Mouse (Mus musculus): Measurements from ENCODE around the gene Fbxo6. TPM values are rescaled to one million over a fixed set of nuclear protein-coding genes. Genes with fewer than 3 reads are reported as not detected.

Gene Fbxo6
- polyA plus RNA-seq, 1 experiment from 2014 or later = 11.3 TPM

DNA sequence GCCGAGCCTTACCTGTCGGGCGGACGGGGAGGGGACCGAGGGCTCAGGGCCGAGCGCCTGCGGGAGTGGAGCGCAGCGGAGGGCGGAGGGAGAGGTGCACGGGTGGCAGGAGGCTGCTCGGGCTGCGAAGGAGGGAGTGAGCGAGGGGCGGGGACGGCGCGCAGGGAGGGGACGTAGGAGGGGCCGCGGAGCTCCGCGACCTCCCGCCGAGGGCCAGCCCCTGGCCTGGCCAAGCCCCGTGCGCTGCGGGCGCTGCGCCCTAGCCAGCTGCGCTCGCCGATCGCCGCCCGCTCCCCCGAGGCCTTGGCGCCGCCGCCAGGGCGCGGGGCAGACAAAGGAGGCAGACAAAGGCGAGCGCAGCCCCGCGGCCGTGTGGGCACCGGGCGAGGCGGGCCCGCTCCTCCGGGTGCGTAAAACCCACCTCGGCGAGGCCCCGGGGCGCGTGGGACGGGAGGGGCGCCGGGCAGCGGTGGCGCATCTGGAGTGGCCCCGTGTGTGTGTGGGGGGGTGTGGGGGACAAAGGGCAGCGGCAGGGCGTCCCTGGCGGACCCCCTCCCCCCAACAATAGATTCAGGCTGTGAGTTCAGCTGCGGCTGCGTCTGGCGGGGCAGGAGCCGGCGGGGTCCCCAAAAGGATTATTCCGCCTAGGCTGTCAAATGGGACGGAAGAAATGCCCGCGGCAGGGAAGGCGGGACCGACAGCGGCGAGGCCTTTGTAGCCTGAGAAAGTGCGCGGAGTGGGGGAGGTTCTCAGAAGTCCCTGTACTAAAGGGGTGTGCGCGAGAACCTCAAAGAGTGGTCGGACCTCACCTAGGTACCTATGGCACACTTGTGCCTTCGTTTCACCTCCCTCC, 21.2 kb downstream of the Fbxo6 start, which contains the start of gene Draxin:
Gene Draxin (minus strand): TSS at position 138 of the 853 bp plus-strand sequence.
- Histone ChIP-seq H3K4me2 (ENCODE audit: low read depth, low read length) (peak within 1 kb of the TSS; percentile 95), H3K27me3 (ENCODE audit: control insufficient read depth, insufficient read depth, low read length) (peaks cover 19% of the 10 kb centered on the region)
- ATAC-seq (replicated peaks; ENCODE audit: insufficient number of reproducible peaks, low FRiP score, low TSS enrichment, low read depth) = peak; percentile 70

DNA sequence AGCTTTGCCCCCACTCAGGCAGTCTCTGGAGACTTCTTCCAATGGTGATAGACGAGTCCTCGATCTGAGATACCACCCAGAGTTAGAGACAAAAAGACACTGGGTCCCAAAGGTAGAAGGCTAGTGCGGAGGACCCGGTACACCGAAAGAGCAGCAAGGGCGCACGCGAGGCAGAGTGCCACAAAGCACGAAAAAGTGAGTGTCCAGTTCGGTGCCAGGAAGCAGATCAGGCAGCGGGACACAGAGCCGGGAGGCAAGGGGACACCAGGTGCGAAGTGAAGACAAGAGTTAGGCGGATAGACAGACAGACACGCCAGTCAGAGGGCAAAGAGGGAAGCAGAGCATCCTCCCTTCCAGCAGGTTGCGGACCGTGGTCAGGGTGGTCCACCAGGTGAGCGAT, 21.8 kb downstream of the Fbxo6 start, which contains the start of gene Mad2l2:
Gene Mad2l2 (plus strand): TSS at position 252 of the 400 bp plus-strand sequence.
- ATAC-seq (replicated peaks; ENCODE audit: insufficient number of reproducible peaks, low FRiP score, low TSS enrichment, low read depth) = peak; percentile 4; the same call in 1 of the 2 replicates
- H3K4me3 ChIP-seq (ENCODE audit: low read depth, low read length) = peak within 1 kb of the TSS; percentile 78
- no peaks in the 10 kb centered on the region for H3K9me3 ChIP-seq (replicated peaks; ENCODE audit: control insufficient read depth, low read length)
- no peaks in the 10 kb centered on the region for H3K36me3 ChIP-seq (replicated peaks; ENCODE audit: control insufficient read depth, insufficient read depth, low read depth, low read length)
- peaks cover 19% of the 10 kb centered on the region for H3K27me3 ChIP-seq (ENCODE audit: control insufficient read depth, insufficient read depth, low read length)
- DNase-seq (ENCODE audit: low spot score) = peak; percentile 7
- peak within 1 kb of the TSS; percentile 76 for H3K27ac ChIP-seq (replicated peaks; ENCODE audit: low read depth, low read length)
- peak within 1 kb of the TSS; percentile 92 for H3K9ac ChIP-seq (replicated peaks; ENCODE audit: low read length)
- 1% methylated on average over 18 of the region's 18 CpGs for WGBS
- peaks cover 3% of the 10 kb centered on the region; the same call in 1 of the 2 replicates for H3K4me1 ChIP-seq (ENCODE audit: control insufficient read depth, insufficient read depth, low read length)
- H3K4me2 ChIP-seq (ENCODE audit: low read depth, low read length) = peak within 1 kb of the TSS; percentile 95

More for the DNA sequence above, 21.2 kb downstream of the Fbxo6 start, which contains the start of gene Draxin:
- peaks cover 3% of the 10 kb centered on the region; the same call in 1 of the 2 replicates for H3K4me1 ChIP-seq (ENCODE audit: control insufficient read depth, insufficient read depth, low read length)
- no peaks in the 10 kb centered on the region for H3K36me3 ChIP-seq (replicated peaks; ENCODE audit: control insufficient read depth, insufficient read depth, low read depth, low read length)
- peak within 1 kb of the TSS; percentile 78 for H3K4me3 ChIP-seq (ENCODE audit: low read depth, low read length)
- peak; percentile 80 for DNase-seq (ENCODE audit: low spot score)
- peak within 1 kb of the TSS; percentile 92 for H3K9ac ChIP-seq (replicated peaks; ENCODE audit: low read length)
- peak within 1 kb of the TSS; percentile 76 for H3K27ac ChIP-seq (replicated peaks; ENCODE audit: low read depth, low read length)
- WGBS = under 1% methylated on average over 59 of the region's 87 CpGs
- no peaks in the 10 kb centered on the region for H3K9me3 ChIP-seq (replicated peaks; ENCODE audit: control insufficient read depth, low read length)

DNA sequence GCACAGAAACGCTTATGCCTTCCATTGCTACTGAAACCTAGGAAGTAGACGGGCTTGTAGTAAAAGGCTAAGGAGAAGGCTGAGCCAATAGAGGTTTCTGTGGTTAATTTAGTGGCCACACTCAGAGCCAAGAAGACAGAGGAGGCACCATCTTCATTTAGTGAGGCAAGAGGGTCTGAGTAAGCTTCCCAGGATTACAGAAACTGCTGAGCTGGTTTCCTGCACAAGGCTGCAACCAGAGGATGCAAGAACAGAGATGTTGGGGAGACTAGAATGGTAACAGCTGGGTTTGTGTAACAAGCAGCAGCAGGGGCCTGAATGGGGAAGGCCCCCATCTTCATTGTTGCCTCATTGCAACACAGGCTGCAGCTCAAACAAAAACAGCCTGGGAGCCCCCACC, 23.3 kb downstream of the Fbxo6 start:
- no peak for ATAC-seq (replicated peaks; ENCODE audit: insufficient number of reproducible peaks, low FRiP score, low TSS enrichment, low read depth)
- no peak overlapping the region for H3K27ac ChIP-seq (replicated peaks; ENCODE audit: low read depth, low read length)
- H3K4me2 ChIP-seq (ENCODE audit: low read depth, low read length) = no peak overlapping the region
- no peaks in the 10 kb centered on the region for H3K9me3 ChIP-seq (replicated peaks; ENCODE audit: control insufficient read depth, low read length)
- H3K4me3 ChIP-seq (ENCODE audit: low read depth, low read length) = no peak overlapping the region
- H3K4me1 ChIP-seq (ENCODE audit: control insufficient read depth, insufficient read depth, low read length) = peaks cover 3% of the 10 kb centered on the region; the same call in 1 of the 2 replicates
- no peaks in the 10 kb centered on the region for H3K36me3 ChIP-seq (replicated peaks; ENCODE audit: control insufficient read depth, insufficient read depth, low read depth, low read length)
- no peak overlapping the region for H3K9ac ChIP-seq (replicated peaks; ENCODE audit: low read length)
- peaks cover 19% of the 10 kb centered on the region for H3K27me3 ChIP-seq (ENCODE audit: control insufficient read depth, insufficient read depth, low read length)
- DNase-seq (ENCODE audit: low spot score) = no peak
- 83% methylated on average over 2 of the region's 2 CpGs for WGBS

DNA sequence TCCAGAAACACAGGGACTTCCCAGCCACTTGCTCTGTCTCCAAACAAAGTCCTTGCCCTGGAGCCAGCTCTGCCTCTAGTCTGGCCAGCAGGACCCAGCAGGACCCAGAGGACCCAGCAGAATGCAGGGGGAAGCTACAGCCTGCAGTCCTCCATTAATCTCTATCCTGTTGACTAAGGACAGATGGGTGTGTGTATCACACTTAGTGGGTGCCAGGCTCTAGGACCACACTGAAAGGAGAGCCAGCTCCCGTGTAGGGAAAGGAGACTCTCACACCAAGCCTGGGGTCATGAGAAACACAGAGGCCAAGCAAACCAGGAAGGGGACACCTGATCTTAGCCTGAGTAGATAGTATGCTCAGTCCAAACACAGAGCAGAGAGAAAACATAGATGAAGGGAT, 23.7 kb downstream of the Fbxo6 start:
- no peak overlapping the region for H3K27ac ChIP-seq (replicated peaks; ENCODE audit: low read depth, low read length)

DNA sequence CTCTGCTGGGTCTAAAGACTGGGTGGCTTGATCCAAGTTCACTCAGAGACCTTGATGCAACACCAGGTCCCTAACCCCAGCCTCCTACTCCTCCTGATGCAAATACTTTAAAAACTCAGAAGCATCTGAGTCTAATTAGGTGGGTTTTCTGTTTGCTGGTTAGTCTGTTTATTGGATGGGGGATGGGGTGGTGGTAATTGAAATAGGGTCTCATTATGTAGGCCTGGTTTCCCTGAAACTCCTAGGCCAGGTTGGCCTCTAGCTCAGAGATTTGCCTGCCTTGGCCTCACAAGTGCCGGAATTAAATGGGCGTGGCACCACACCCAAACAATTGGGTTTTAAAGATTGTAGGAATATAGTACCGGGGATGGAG, 29.3 kb downstream of the Fbxo6 start:
- Histone ChIP-seq H3K4me3 (ENCODE audit: low read depth, low read length) (no peak overlapping the region), H3K4me1 (ENCODE audit: control insufficient read depth, insufficient read depth, low read length) (peaks cover 3% of the 10 kb centered on the region; the same call in 1 of the 2 replicates), H3K9ac (replicated peaks; ENCODE audit: low read length) (no peak overlapping the region), H3K27me3 (ENCODE audit: control insufficient read depth, insufficient read depth, low read length) (no peaks in the 10 kb centered on the region), H3K4me2 (ENCODE audit: low read depth, low read length) (no peak overlapping the region), H3K9me3 (replicated peaks; ENCODE audit: control insufficient read depth, low read length) (no peaks in the 10 kb centered on the region), H3K36me3 (replicated peaks; ENCODE audit: control insufficient read depth, insufficient read depth, low read depth, low read length) (no peaks in the 10 kb centered on the region), H3K27ac (replicated peaks; ENCODE audit: low read depth, low read length) (no peak overlapping the region)
- no peak for ATAC-seq (replicated peaks; ENCODE audit: insufficient number of reproducible peaks, low FRiP score, low TSS enrichment, low read depth)
- DNase-seq (ENCODE audit: low spot score) = peak; percentile 53
- WGBS = 67% methylated on average over 3 of the region's 3 CpGs

More for the DNA sequence above, 23.7 kb downstream of the Fbxo6 start:
- no peak for DNase-seq (ENCODE audit: low spot score)
- Histone ChIP-seq H3K27me3 (ENCODE audit: control insufficient read depth, insufficient read depth, low read length) (peaks cover 19% of the 10 kb centered on the region), H3K4me3 (ENCODE audit: low read depth, low read length) (no peak overlapping the region), H3K9me3 (replicated peaks; ENCODE audit: control insufficient read depth, low read length) (no peaks in the 10 kb centered on the region), H3K4me1 (ENCODE audit: control insufficient read depth, insufficient read depth, low read length) (peaks cover 3% of the 10 kb centered on the region; the same call in 1 of the 2 replicates), H3K36me3 (replicated peaks; ENCODE audit: control insufficient read depth, insufficient read depth, low read depth, low read length) (no peaks in the 10 kb centered on the region), H3K9ac (replicated peaks; ENCODE audit: low read length) (no peak overlapping the region), H3K4me2 (ENCODE audit: low read depth, low read length) (no peak overlapping the region)
- WGBS = 54% methylated on average over 1 of the region's 1 CpGs
- no peak for ATAC-seq (replicated peaks; ENCODE audit: insufficient number of reproducible peaks, low FRiP score, low TSS enrichment, low read depth)

DNA sequence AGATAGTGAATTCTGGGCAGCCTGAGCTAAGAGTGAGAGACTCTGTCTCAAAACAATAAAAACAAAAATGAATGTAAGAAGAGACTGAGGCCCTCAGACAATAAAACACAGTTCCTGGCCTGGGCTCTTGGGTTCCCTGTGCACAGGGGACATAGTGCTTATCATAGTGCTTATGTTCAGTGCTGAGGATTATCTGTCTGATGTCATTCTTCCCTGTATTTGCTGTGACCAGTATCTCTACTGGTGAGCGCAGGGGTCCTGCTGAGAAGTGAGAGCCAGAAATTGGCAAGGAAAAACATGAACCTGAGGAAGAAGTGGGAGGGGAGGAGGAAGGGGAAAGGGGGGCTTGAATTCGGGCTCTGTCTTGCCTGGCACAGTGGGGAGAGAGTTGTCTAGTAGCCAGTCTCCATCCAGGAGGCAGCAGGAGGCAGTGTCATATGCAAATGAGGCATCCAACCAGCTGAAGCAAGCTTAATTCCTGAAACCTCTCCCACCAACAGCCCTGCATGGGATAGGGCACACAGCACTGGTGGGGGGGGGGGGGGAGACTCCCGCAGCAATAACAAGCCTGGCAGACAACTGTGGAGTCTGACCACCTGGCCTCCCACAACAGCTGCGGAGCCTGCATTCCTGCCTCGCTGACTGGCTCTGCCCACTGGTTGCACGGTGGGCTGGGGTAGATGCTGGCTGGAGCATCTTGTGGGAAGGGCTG, 29.8 kb downstream of the Fbxo6 start:
- Histone ChIP-seq H3K4me3 (ENCODE audit: low read depth, low read length) (no peak overlapping the region), H3K4me2 (ENCODE audit: low read depth, low read length) (no peak overlapping the region), H3K9ac (replicated peaks; ENCODE audit: low read length) (no peak overlapping the region), H3K27me3 (ENCODE audit: control insufficient read depth, insufficient read depth, low read length) (no peaks in the 10 kb centered on the region), H3K9me3 (replicated peaks; ENCODE audit: control insufficient read depth, low read length) (no peaks in the 10 kb centered on the region; the same call in 1 of the 2 replicates), H3K27ac (replicated peaks; ENCODE audit: low read depth, low read length) (no peak overlapping the region), H3K4me1 (ENCODE audit: control insufficient read depth, insufficient read depth, low read length) (peaks cover 3% of the 10 kb centered on the region; the same call in 1 of the 2 replicates), H3K36me3 (replicated peaks; ENCODE audit: control insufficient read depth, insufficient read depth, low read depth, low read length) (no peaks in the 10 kb centered on the region)
- ATAC-seq (replicated peaks; ENCODE audit: insufficient number of reproducible peaks, low FRiP score, low TSS enrichment, low read depth) (peak; percentile 75), DNase-seq (ENCODE audit: low spot score) (peak; percentile 36)
- 11% methylated on average over 6 of the region's 6 CpGs for WGBS

DNA sequence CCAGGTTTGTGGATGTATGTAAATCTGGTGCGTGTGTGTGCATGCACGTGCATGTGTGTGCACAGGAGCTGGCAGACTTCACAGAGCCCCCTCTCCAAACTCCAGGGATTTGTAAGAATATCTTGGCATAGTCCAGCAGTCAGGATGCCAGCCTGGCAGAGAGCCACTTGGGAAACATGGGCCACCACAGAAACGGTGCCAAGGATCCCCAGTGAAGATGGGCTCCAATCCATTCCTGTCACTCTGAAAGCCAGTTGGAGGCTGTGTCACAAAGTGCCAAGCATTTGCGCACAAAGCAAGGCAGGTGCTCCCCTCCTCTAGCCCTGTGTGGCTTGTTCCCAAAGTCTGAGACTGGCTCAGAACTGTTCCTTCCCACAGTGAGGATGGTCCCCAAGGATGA, 30.6 kb downstream of the Fbxo6 start:
- Histone ChIP-seq H3K4me2 (ENCODE audit: low read depth, low read length) (no peak overlapping the region), H3K36me3 (replicated peaks; ENCODE audit: control insufficient read depth, insufficient read depth, low read depth, low read length) (no peaks in the 10 kb centered on the region), H3K9me3 (replicated peaks; ENCODE audit: control insufficient read depth, low read length) (no peaks in the 10 kb centered on the region; the same call in 1 of the 2 replicates), H3K9ac (replicated peaks; ENCODE audit: low read length) (no peak overlapping the region), H3K4me3 (ENCODE audit: low read depth, low read length) (no peak overlapping the region), H3K27me3 (ENCODE audit: control insufficient read depth, insufficient read depth, low read length) (no peaks in the 10 kb centered on the region), H3K4me1 (ENCODE audit: control insufficient read depth, insufficient read depth, low read length) (peaks cover 3% of the 10 kb centered on the region; the same call in 1 of the 2 replicates), H3K27ac (replicated peaks; ENCODE audit: low read depth, low read length) (no peak overlapping the region)
- ATAC-seq (replicated peaks; ENCODE audit: insufficient number of reproducible peaks, low FRiP score, low TSS enrichment, low read depth) (no peak), DNase-seq (ENCODE audit: low spot score) (no peak)
- WGBS = 81% methylated on average over 4 of the region's 4 CpGs
